Mouse (Mus musculus) intestine, embryonic 16.5 days (tissue): ENCODE results near the gene St3gal3. TPM values are rescaled to one million over a fixed set of nuclear protein-coding genes. Genes with fewer than 3 reads are reported as not detected.
A peak's percentile ranks its signal among the peaks of the same experiment; 100 is the strongest.

Experiments
- ATAC-seq: fragments of 200-750 bp; cut with Nextera tagmentation; 2 replicates; pipeline ENCODE4 v1.8.0; 2017; ENCODE audit warnings: moderate TSS enrichment, moderate library complexity
- H3K27ac ChIP-seq: fragments of 300-500 bp; sonication (generic); 2 replicates; pipeline ENCODE4 v1.5.1; 2014; ENCODE audit warnings: mild to moderate bottlenecking, low read length
- H3K27me3 ChIP-seq: fragments of 300-500 bp; sonication (generic); replicated peaks from 2 replicates; pipeline ENCODE4 v1.6.1; 2014; ENCODE audit warnings: low read length, control low read depth, mixed read lengths; ENCODE audit not compliant: control insufficient read depth, insufficient read depth
- H3K36me3 ChIP-seq: fragments of 300-500 bp; sonication (generic); 2 replicates; pipeline ENCODE4 v1.6.1; 2014; ENCODE audit warnings: low read length, control low read depth; ENCODE audit not compliant: control insufficient read depth, insufficient read depth
- H3K4me1 ChIP-seq: fragments of 300-500 bp; sonication (generic); 2 replicates; pipeline ENCODE4 v1.6.1; 2014; ENCODE audit warnings: low read length, control low read depth, mixed read lengths; ENCODE audit not compliant: control insufficient read depth, insufficient read depth
- H3K4me2 ChIP-seq: fragments of 300-500 bp; sonication (generic); 2 replicates; pipeline ENCODE4 v1.6.1; 2014; ENCODE audit warnings: low read depth, low read length, control low read depth
- H3K4me3 ChIP-seq: fragments of 300-500 bp; sonication (generic); 2 replicates; pipeline ENCODE4 v1.5.1; 2014; ENCODE audit warnings: mild to moderate bottlenecking, low read length
- H3K9ac ChIP-seq: fragments of 300-500 bp; sonication (generic); 2 replicates; pipeline ENCODE4 v1.6.1; 2014; ENCODE audit warnings: low read depth, low read length
- H3K9me3 ChIP-seq: fragments of 300-500 bp; sonication (generic); 2 replicates; pipeline ENCODE4 v1.6.1; 2016; ENCODE audit warnings: low read length, control low read depth; ENCODE audit not compliant: control insufficient read depth
- WGBS: fragments of 180-500 bp; shearing (Covaris S2); extraction: QIAGEN DNeasy Blood & Tissue Kit; methylation state at CpG from one replicate; pipeline ENCODE4 v1.1.7; 2014; 5-methylcytosine and 5-hydroxymethylcytosine counted together
- polyA plus RNA-seq: library from polyadenylated mRNA; unstranded; fragments of >200 nt; fragmentation: Nextera tagmentation; extraction: Ambion mirVana; gene quantifications from 2 replicates; pipeline ENCODE4 v1.2.1, GENCODE M21; 2015

St3gal3 gene
- polyA plus RNA-seq, 1 experiment from 2014 or later = 8.6 TPM

- H3K4me2 ChIP-seq = no peak overlapping the region
- H3K9ac ChIP-seq = no peak overlapping the region
- ATAC-seq = peak; percentile 85
- H3K36me3 ChIP-seq = no peaks in the 10 kb centered on the region
- 23% methylated on average over 14 of the region's 14 CpGs for WGBS
- no peak overlapping the region for H3K27ac ChIP-seq
- H3K4me1 ChIP-seq = peaks cover 10% of the 10 kb centered on the region; the same call in 1 of the 2 replicates
- no peak overlapping the region for H3K4me3 ChIP-seq
- no peaks in the 10 kb centered on the region for H3K9me3 ChIP-seq
- H3K27me3 ChIP-seq = no peaks in the 10 kb centered on the region
Observed at GRCm38 (mm10) chr4:118083217-118083951, 51.3 kb downstream of the St3gal3 start.

- no peaks in the 10 kb centered on the region for H3K27me3 ChIP-seq
- H3K27ac ChIP-seq = no peak overlapping the region
- 89% methylated on average over 18 of the region's 18 CpGs for WGBS
- no peak overlapping the region for H3K4me2 ChIP-seq
- no peak overlapping the region for H3K9ac ChIP-seq
- no peak overlapping the region for H3K4me3 ChIP-seq
- no peak for ATAC-seq
- no peaks in the 10 kb centered on the region for H3K9me3 ChIP-seq
- H3K36me3 ChIP-seq = no peaks in the 10 kb centered on the region
- peaks cover 10% of the 10 kb centered on the region; the same call in 1 of the 2 replicates for H3K4me1 ChIP-seq
Observed at GRCm38 (mm10) chr4:118081608-118082331, 52.9 kb downstream of the St3gal3 start.

GRCm38 (mm10) chr4:118080481-118080880 lies 54.2 kb downstream of the St3gal3 start:
- ATAC-seq = no peak
- Histone ChIP-seq H3K27me3 (no peaks in the 10 kb centered on the region), H3K4me2 (no peak overlapping the region), H3K4me1 (peaks cover 10% of the 10 kb centered on the region; the same call in 1 of the 2 replicates), H3K4me3 (no peak overlapping the region), H3K9me3 (no peaks in the 10 kb centered on the region), H3K9ac (no peak overlapping the region), H3K27ac (no peak overlapping the region), H3K36me3 (0 out of 2 replicates have a peak, but pooled peaks cover 3% of the 10 kb centered on the region)
- whole genome bisulfite sequencing = 63% methylated on average over 8 of the region's 8 CpGs

DNA sequence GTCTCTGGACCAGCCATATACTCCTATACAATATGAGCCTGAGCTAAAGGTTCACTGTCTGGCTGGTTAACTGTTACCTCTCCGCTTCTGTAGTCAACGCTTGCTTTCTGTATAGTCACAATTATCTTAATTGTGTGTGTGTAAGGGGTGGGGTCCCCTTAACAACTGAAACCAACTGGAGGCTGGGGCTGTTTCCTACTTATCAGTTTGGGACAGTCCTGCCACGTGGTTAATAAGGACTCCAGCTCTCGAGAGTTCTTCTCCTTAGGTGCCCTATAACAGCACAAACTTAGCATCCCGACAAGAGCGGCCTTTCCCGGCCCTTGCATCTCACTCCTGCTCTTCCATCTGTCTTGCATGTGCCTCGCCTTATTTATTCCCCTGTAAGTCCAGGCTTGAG lies 55.5 kb downstream of the St3gal3 start:
- Histone ChIP-seq H3K9ac (no peak overlapping the region), H3K27ac (no peak overlapping the region), H3K27me3 (no peaks in the 10 kb centered on the region), H3K4me3 (no peak overlapping the region), H3K9me3 (no peaks in the 10 kb centered on the region; the same call in 1 of the 2 replicates), H3K36me3 (0 out of 2 replicates have a peak, but pooled peaks cover 3% of the 10 kb centered on the region), H3K4me1 (peaks cover 10% of the 10 kb centered on the region; the same call in 1 of the 2 replicates), H3K4me2 (no peak overlapping the region)
- peak; percentile 50 for ATAC-seq
- 69% methylated on average over 8 of the region's 8 CpGs for WGBS

GRCm38 (mm10) chr4:118078576-118078975 lies 56.1 kb downstream of the St3gal3 start:
- 90% methylated on average over 9 of the region's 9 CpGs for WGBS
- Histone ChIP-seq H3K36me3 (0 out of 2 replicates have a peak, but pooled peaks cover 3% of the 10 kb centered on the region), H3K4me3 (no peak overlapping the region), H3K9ac (no peak overlapping the region), H3K4me1 (peaks cover 10% of the 10 kb centered on the region; the same call in 1 of the 2 replicates), H3K27ac (no peak overlapping the region), H3K4me2 (no peak overlapping the region), H3K27me3 (no peaks in the 10 kb centered on the region), H3K9me3 (no peaks in the 10 kb centered on the region; the same call in 1 of the 2 replicates)
- no peak for ATAC-seq

DNA sequence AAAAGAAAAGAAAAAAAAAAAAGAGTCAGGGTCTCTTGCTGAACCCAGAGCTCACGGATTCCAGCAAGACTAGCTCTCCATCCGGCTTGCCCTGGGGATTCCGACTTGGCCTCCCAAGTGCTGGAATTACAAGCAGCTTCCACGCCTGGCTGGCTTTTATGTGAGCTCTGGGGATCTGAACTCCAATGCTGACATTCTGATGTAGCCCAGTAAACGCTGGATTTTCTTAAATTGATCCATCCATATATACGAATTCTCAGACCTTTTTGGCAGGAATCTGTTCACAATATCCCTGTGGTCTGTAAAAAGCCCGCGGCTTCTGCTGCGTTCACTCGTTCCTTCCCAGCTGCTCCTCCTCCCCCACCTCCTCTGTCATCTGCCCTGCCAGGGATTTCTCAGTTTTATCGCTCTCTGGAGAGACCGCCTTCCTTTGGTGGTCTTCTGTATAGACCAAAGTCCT lies 57.4 kb downstream of the St3gal3 start:
- H3K9ac ChIP-seq = no peak overlapping the region
- 50% methylated on average over 12 of the region's 12 CpGs for WGBS
- H3K27ac ChIP-seq = no peak overlapping the region; the same call in 1 of the 2 replicates
- 0 out of 2 replicates have a peak, but pooled peaks cover 9% of the 10 kb centered on the region for H3K4me1 ChIP-seq
- no peaks in the 10 kb centered on the region for H3K27me3 ChIP-seq
- 0 out of 2 replicates have a peak, but pooled peaks cover 3% of the 10 kb centered on the region for H3K36me3 ChIP-seq
- no peaks in the 10 kb centered on the region; the same call in 1 of the 2 replicates for H3K9me3 ChIP-seq
- H3K4me2 ChIP-seq = no peak overlapping the region
- no peak for ATAC-seq
- H3K4me3 ChIP-seq = no peak overlapping the region

GRCm38 (mm10) chr4:118076648-118077047 lies 58.1 kb downstream of the St3gal3 start:
- Histone ChIP-seq H3K4me3 (no peak overlapping the region), H3K27me3 (no peaks in the 10 kb centered on the region), H3K27ac (no peak overlapping the region), H3K4me1 (0 out of 2 replicates have a peak, but pooled peaks cover 9% of the 10 kb centered on the region), H3K36me3 (0 out of 2 replicates have a peak, but pooled peaks cover 3% of the 10 kb centered on the region), H3K9me3 (no peaks in the 10 kb centered on the region; the same call in 1 of the 2 replicates), H3K9ac (no peak overlapping the region), H3K4me2 (no peak overlapping the region)
- WGBS = 95% methylated on average over 1 of the region's 1 CpGs
- no peak for ATAC-seq

GRCm38 (mm10) chr4:118075343-118075742 lies 59.4 kb downstream of the St3gal3 start:
- H3K4me3 ChIP-seq = no peak overlapping the region
- H3K27me3 ChIP-seq = no peaks in the 10 kb centered on the region
- 0 out of 2 replicates have a peak, but pooled peaks cover 3% of the 10 kb centered on the region for H3K36me3 ChIP-seq
- no peaks in the 10 kb centered on the region; the same call in 1 of the 2 replicates for H3K9me3 ChIP-seq
- H3K4me2 ChIP-seq = no peak overlapping the region
- 91% methylated on average over 9 of the region's 9 CpGs for WGBS
- H3K9ac ChIP-seq = no peak overlapping the region
- no peak for ATAC-seq
- peaks cover 11% of the 10 kb centered on the region; the same call in 1 of the 2 replicates for H3K4me1 ChIP-seq
- no peak overlapping the region for H3K27ac ChIP-seq

DNA sequence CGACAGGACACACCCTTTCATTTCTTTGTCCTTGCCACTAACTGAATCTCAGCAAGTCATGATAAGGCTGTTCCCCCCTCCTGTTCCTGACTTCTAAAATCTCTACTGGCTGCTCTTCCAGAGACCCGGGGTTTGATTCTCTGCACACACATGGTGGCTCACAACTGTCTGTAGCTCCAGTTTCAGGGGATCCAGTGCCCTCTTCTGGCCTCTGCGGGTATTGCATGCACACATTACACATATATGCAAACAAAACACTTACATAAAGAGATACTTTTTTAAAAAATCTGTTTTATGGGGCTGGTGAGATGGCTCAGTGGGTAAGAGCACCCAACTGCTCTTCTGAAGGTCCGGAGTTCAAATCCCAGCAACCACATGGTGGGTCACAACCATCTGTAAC lies 60.5 kb downstream of the St3gal3 start:
- Histone ChIP-seq H3K27ac (no peak overlapping the region), H3K9me3 (no peaks in the 10 kb centered on the region; the same call in 1 of the 2 replicates), H3K4me3 (no peak overlapping the region), H3K4me2 (no peak overlapping the region), H3K36me3 (0 out of 2 replicates have a peak, but pooled peaks cover 3% of the 10 kb centered on the region), H3K4me1 (peaks cover 14% of the 10 kb centered on the region), H3K9ac (no peak overlapping the region), H3K27me3 (no peaks in the 10 kb centered on the region)
- no peak for ATAC-seq
- WGBS = 93% methylated on average over 4 of the region's 4 CpGs
